In genomic region chr7:127326685-127327084, GRCm38 (mm10) we compare ENCODE assay signal across 10 mouse cellular contexts. TPM values are rescaled to one million over a fixed set of nuclear protein-coding genes. Genes with fewer than 3 reads are reported as not detected.
DNase-seq lines count a peak whose midpoint lies in the region; ATAC-seq and TF ChIP-seq lines count a peak whose summit lies in the region.
"Had no signal": no experiment of that assay in that cellular context is flagged by ENCODE, and none has a peak within 500 bp of the region (broad histone marks: within the 10 kb centered on the region; RNA-seq: fewer than 3 reads in every experiment).

No protein-coding gene starts in this region.

- no peaks in the 10 kb centered on the region for H3K4me1 ChIP-seq in hindbrain, embryonic 14.5 days (replicated peaks; ENCODE audit: control insufficient read depth, insufficient read depth, low read length)
- peaks cover 2% of the 10 kb centered on the region; the same call in 1 of the 2 replicates for H3K4me1 ChIP-seq in hindbrain, embryonic 12.5 days
- H3K4me1 ChIP-seq in kidney, adult 2 months (ENCODE audit: control insufficient read depth, insufficient read depth, low read length), result peaks cover 4% of the 10 kb centered on the region; the same call in 1 of the 2 replicates
- no peaks in the 10 kb centered on the region for H3K4me1 ChIP-seq in midbrain, embryonic 12.5 days
- no peaks in the 10 kb centered on the region for H3K4me1 ChIP-seq in liver, postnatal 0 days (ENCODE audit: insufficient read depth)
- H3K4me1 ChIP-seq: lung, embryonic 15.5 days had no signal

- WGBS in hindbrain, embryonic 14.5 days, result 63% methylated on average over 2 of the region's 2 CpGs
- WGBS in hindbrain, embryonic 12.5 days, result 36% methylated on average over 2 of the region's 2 CpGs
- 31% methylated on average over 2 of the region's 2 CpGs for WGBS in kidney, adult 2 months
- 41% methylated on average over 2 of the region's 2 CpGs for WGBS in midbrain, embryonic 12.5 days
- 60% methylated on average over 2 of the region's 2 CpGs for WGBS in liver, postnatal 0 days (ENCODE audit: insufficient replicate concordance)

- no peaks in the 10 kb centered on the region for H3K36me3 ChIP-seq in hindbrain, embryonic 14.5 days (replicated peaks; ENCODE audit: control insufficient read depth, insufficient read depth)
- no peaks in the 10 kb centered on the region for H3K36me3 ChIP-seq in hindbrain, embryonic 12.5 days
- no peaks in the 10 kb centered on the region for H3K36me3 ChIP-seq in kidney, adult 2 months (ENCODE audit: control insufficient read depth, insufficient read depth, low read length)
- no peaks in the 10 kb centered on the region for H3K36me3 ChIP-seq in midbrain, embryonic 12.5 days
- peaks cover 4% of the 10 kb centered on the region; the same call in 1 of the 2 replicates for H3K36me3 ChIP-seq in liver, postnatal 0 days (replicated peaks; ENCODE audit: insufficient read depth, low read length)
- H3K36me3 ChIP-seq: G1E; lung, embryonic 15.5 days had no signal

- no peak for TF ChIP-seq CTCF in kidney, adult 2 months (conservative IDR thresholded peaks at IDR 0.05; ENCODE audit: insufficient read depth, insufficient read length, low read depth, low read length)
- no peak for TF ChIP-seq CTCF in liver, postnatal 0 days (IDR thresholded peaks at IDR 0.05; ENCODE audit: low read depth)

- no peak overlapping the region for H3K27ac ChIP-seq in hindbrain, embryonic 14.5 days
- H3K27ac ChIP-seq in hindbrain, embryonic 12.5 days, result no peak overlapping the region
- H3K27ac ChIP-seq in kidney, adult 2 months (ENCODE audit: insufficient read depth, low read depth, low read length), result no peak overlapping the region
- H3K27ac ChIP-seq in midbrain, embryonic 12.5 days (replicated peaks), result peak overlapping the region; percentile 63; the same call in 1 of the 2 replicates
- no peak overlapping the region for H3K27ac ChIP-seq in liver, postnatal 0 days (ENCODE audit: low read depth)
- H3K27ac ChIP-seq: lung, embryonic 15.5 days had no signal

- no peak overlapping the region for H3K4me3 ChIP-seq in hindbrain, embryonic 14.5 days (replicated peaks; ENCODE audit: low read length)
- H3K4me3 ChIP-seq in hindbrain, embryonic 12.5 days, result no peak overlapping the region
- H3K4me3 ChIP-seq in kidney, adult 2 months (ENCODE audit: insufficient read depth, low read depth, low read length), result no peak overlapping the region
- H3K4me3 ChIP-seq in midbrain, embryonic 12.5 days, result no peak overlapping the region
- no peak overlapping the region for H3K4me3 ChIP-seq in liver, postnatal 0 days (ENCODE audit: low read depth, low read length)
- H3K4me3 ChIP-seq: lung, embryonic 15.5 days had no signal

- no peak overlapping the region for H3K9ac ChIP-seq in hindbrain, embryonic 14.5 days
- no peak overlapping the region for H3K9ac ChIP-seq in hindbrain, embryonic 12.5 days
- no peak overlapping the region for H3K9ac ChIP-seq in midbrain, embryonic 12.5 days (replicated peaks)
- no peak overlapping the region for H3K9ac ChIP-seq in liver, postnatal 0 days (replicated peaks)
- H3K9ac ChIP-seq: lung, embryonic 15.5 days had no signal

- ATAC-seq in hindbrain, embryonic 14.5 days (ENCODE audit: low FRiP score), result no peak
- ATAC-seq in hindbrain, embryonic 12.5 days (ENCODE audit: low FRiP score), result no peak
- ATAC-seq in midbrain, embryonic 12.5 days (ENCODE audit: low FRiP score, low read depth), result no peak
- ATAC-seq in granulocyte monocyte progenitor cell, adult 5-6 weeks (replicated peaks; ENCODE audit: poor library complexity, severe bottlenecking), result no peak
- no peak for ATAC-seq in monocyte, adult 5-6 weeks (replicated peaks; ENCODE audit: insufficient number of reproducible peaks, low FRiP score, low TSS enrichment, poor library complexity, severe bottlenecking)
- ATAC-seq in liver, postnatal 0 days, result no peak

- TF ChIP-seq EP300 in liver, postnatal 0 days (IDR thresholded peaks at IDR 0.05; ENCODE audit: low read depth), result no peak

- no peaks in the 10 kb centered on the region for H3K9me3 ChIP-seq in hindbrain, embryonic 14.5 days (ENCODE audit: control insufficient read depth, low read length)
- H3K9me3 ChIP-seq in hindbrain, embryonic 12.5 days (replicated peaks), result no peaks in the 10 kb centered on the region
- H3K9me3 ChIP-seq in midbrain, embryonic 12.5 days, result no peaks in the 10 kb centered on the region
- no peaks in the 10 kb centered on the region for H3K9me3 ChIP-seq in liver, postnatal 0 days (ENCODE audit: low read length)
- H3K9me3 ChIP-seq: G1E; lung, embryonic 15.5 days had no signal

- no peak overlapping the region for H3K4me2 ChIP-seq in hindbrain, embryonic 14.5 days (replicated peaks)
- no peak overlapping the region for H3K4me2 ChIP-seq in hindbrain, embryonic 12.5 days (replicated peaks)
- no peak overlapping the region for H3K4me2 ChIP-seq in midbrain, embryonic 12.5 days (replicated peaks)
- H3K4me2 ChIP-seq in liver, postnatal 0 days (ENCODE audit: low read depth, low read length), result no peak overlapping the region
- H3K4me2 ChIP-seq: lung, embryonic 15.5 days had no signal

- no peaks in the 10 kb centered on the region for H3K27me3 ChIP-seq in hindbrain, embryonic 14.5 days (ENCODE audit: control insufficient read depth, insufficient read depth, low read length)
- 0 out of 2 replicates have a peak, but pooled peaks cover 3% of the 10 kb centered on the region for H3K27me3 ChIP-seq in hindbrain, embryonic 12.5 days
- H3K27me3 ChIP-seq in kidney, adult 2 months (replicated peaks; ENCODE audit: control insufficient read depth, insufficient read depth, low read length), result no peaks in the 10 kb centered on the region
- H3K27me3 ChIP-seq in midbrain, embryonic 12.5 days, result no peaks in the 10 kb centered on the region
- H3K27me3 ChIP-seq in liver, postnatal 0 days (ENCODE audit: insufficient read depth, low read length), result no peaks in the 10 kb centered on the region
- H3K27me3 ChIP-seq: lung, embryonic 15.5 days had no signal

- TF ChIP-seq POLR2A in kidney, adult 2 months (IDR thresholded peaks at IDR 0.05; ENCODE audit: low read depth, low read length), result no peak

- DNase-seq in hindbrain, embryonic 14.5 days (ENCODE audit: low spot score), result peak; percentile 47
- DNase-seq in frontal cortex, postnatal 36 days (ENCODE audit: low spot score in 2 of 2), result peak; percentile 44 to 57
- DNase-seq in kidney, adult 2 months, result peak; percentile 66
- DNase-seq in liver, postnatal 0 days, result no peak

RNA-seq across cellular contexts. Expression of gene Zfp768, which starts 18.7 kb away (rescaled TPM):
- polyA plus RNA-seq in hindbrain, embryonic 14.5 days (2014; fragmentation: Nextera tagmentation; extraction: Ambion mirVana), result 4.8 and 6.1 TPM in 2 replicates
- polyA plus RNA-seq in hindbrain, embryonic 12.5 days (2016; fragmentation: Nextera tagmentation; extraction: Ambion mirVana), result 21.3 and 23.1 TPM in 2 replicates
- 36.7 and 52.0 TPM in 2 replicates for polyA plus RNA-seq in kidney, adult 2 months (2012; rRNA removed)
- 20.5 and 22.3 TPM in 2 replicates for polyA plus RNA-seq in midbrain, embryonic 12.5 days (2016; fragmentation: Nextera tagmentation; extraction: Ambion mirVana)
- total RNA-seq in granulocyte monocyte progenitor cell, adult 5-6 weeks (2014; fragmentation: Nextera tagmentation), result 3.7 and 9.6 TPM in 2 replicates
- total RNA-seq in granulocyte monocyte progenitor cell, adult 5-6 weeks (2017), result 5.5 and 6.2 TPM in 2 replicates
- 1.8 to 3.4 TPM (median 2.9 TPM) in 3 replicates for total RNA-seq in monocyte, adult 5-6 weeks (2017)
- 4.8 and 6.4 TPM in 2 replicates for polyA plus RNA-seq in liver, postnatal 0 days (2015; fragmentation: Nextera tagmentation; extraction: Ambion mirVana)

RNA-seq across cellular contexts. Expression of gene Itgal, which starts 30.6 kb away (rescaled TPM):
- polyA plus RNA-seq in hindbrain, embryonic 14.5 days (2014; fragmentation: Nextera tagmentation; extraction: Ambion mirVana), result 0.12 and 0.46 TPM in 2 replicates
- polyA plus RNA-seq in hindbrain, embryonic 12.5 days (2016; fragmentation: Nextera tagmentation; extraction: Ambion mirVana), result 0.46 and 0.52 TPM in 2 replicates
- polyA plus RNA-seq in kidney, adult 2 months (2012; rRNA removed), result 2.9 and 7.2 TPM in 2 replicates
- polyA plus RNA-seq in midbrain, embryonic 12.5 days (2016; fragmentation: Nextera tagmentation; extraction: Ambion mirVana), result 0.46 and 0.52 TPM in 2 replicates
- 57.2 and 65.5 TPM in 2 replicates for total RNA-seq in granulocyte monocyte progenitor cell, adult 5-6 weeks (2014; fragmentation: Nextera tagmentation)
- 22.4 and 27.1 TPM in 2 replicates for total RNA-seq in granulocyte monocyte progenitor cell, adult 5-6 weeks (2017)
- total RNA-seq in monocyte, adult 5-6 weeks (2017), result 218 to 515 TPM (median 322 TPM) in 3 replicates
- polyA plus RNA-seq in liver, postnatal 0 days (2015; fragmentation: Nextera tagmentation; extraction: Ambion mirVana), result 5.9 and 6.8 TPM in 2 replicates

RNA-seq across cellular contexts. Expression of gene Zfp747, which starts 49.2 kb away (rescaled TPM):
- 8.2 and 8.5 TPM in 2 replicates for polyA plus RNA-seq in hindbrain, embryonic 14.5 days (2014; fragmentation: Nextera tagmentation; extraction: Ambion mirVana)
- polyA plus RNA-seq in hindbrain, embryonic 12.5 days (2016; fragmentation: Nextera tagmentation; extraction: Ambion mirVana), result 9.3 and 9.7 TPM in 2 replicates
- polyA plus RNA-seq in kidney, adult 2 months (2012; rRNA removed), result 6.5 and 7.2 TPM in 2 replicates
- polyA plus RNA-seq in midbrain, embryonic 12.5 days (2016; fragmentation: Nextera tagmentation; extraction: Ambion mirVana), result 9.0 and 10.2 TPM in 2 replicates
- 1.8 and 4.4 TPM in 2 replicates for total RNA-seq in granulocyte monocyte progenitor cell, adult 5-6 weeks (2014; fragmentation: Nextera tagmentation)
- 6.2 and 13.4 TPM in 2 replicates for total RNA-seq in granulocyte monocyte progenitor cell, adult 5-6 weeks (2017)
- 5.8 to 16.3 TPM (median 10.1 TPM) in 3 replicates for total RNA-seq in monocyte, adult 5-6 weeks (2017)
- polyA plus RNA-seq in liver, postnatal 0 days (2015; fragmentation: Nextera tagmentation; extraction: Ambion mirVana), result 1.5 TPM in 2 replicates

RNA-seq across cellular contexts. Expression of gene Sephs2, which starts 52.8 kb away (rescaled TPM):
- polyA plus RNA-seq in hindbrain, embryonic 14.5 days (2014; fragmentation: Nextera tagmentation; extraction: Ambion mirVana), result 76.3 and 80.6 TPM in 2 replicates
- polyA plus RNA-seq in hindbrain, embryonic 12.5 days (2016; fragmentation: Nextera tagmentation; extraction: Ambion mirVana), result 66.5 and 69.3 TPM in 2 replicates
- polyA plus RNA-seq in kidney, adult 2 months (2012; rRNA removed), result 153 and 156 TPM in 2 replicates
- 71.4 and 72.7 TPM in 2 replicates for polyA plus RNA-seq in midbrain, embryonic 12.5 days (2016; fragmentation: Nextera tagmentation; extraction: Ambion mirVana)
- 63.0 and 70.4 TPM in 2 replicates for total RNA-seq in granulocyte monocyte progenitor cell, adult 5-6 weeks (2014; fragmentation: Nextera tagmentation)
- total RNA-seq in granulocyte monocyte progenitor cell, adult 5-6 weeks (2017), result 158 and 176 TPM in 2 replicates
- total RNA-seq in monocyte, adult 5-6 weeks (2017), result 139 to 200 TPM (median 191 TPM) in 3 replicates
- 712 and 714 TPM in 2 replicates for polyA plus RNA-seq in liver, postnatal 0 days (2015; fragmentation: Nextera tagmentation; extraction: Ambion mirVana)
